Mouse (Mus musculus): ENCODE measurements around the gene B4galnt1. TPM values are rescaled to one million over a fixed set of nuclear protein-coding genes. Genes with fewer than 3 reads are reported as not detected.

The B4galnt1 gene
- total RNA-seq, 1 experiment from 2014 or later: 166 TPM

Other genes starting within 250 kb of the B4galnt1 start
- gene Ctdsp2, start 186.5 kb upstream of the B4galnt1 start, total RNA-seq (2017): 36.2 to 38.6 TPM (median 37.6 TPM) in 3 replicates
- 1.1 to 13.0 TPM (median 4.4 TPM) in 3 replicates for gene Avil, start 164.5 kb upstream of the B4galnt1 start, total RNA-seq (2017)
- gene Tsfm, start 134.4 kb upstream of the B4galnt1 start, total RNA-seq (2017): 8.5 to 14.3 TPM (median 13.9 TPM) in 3 replicates
- gene Mettl1, start 123.8 kb upstream of the B4galnt1 start, total RNA-seq (2017): 1.3 to 5.1 TPM (median 1.6 TPM) in 3 replicates
- gene Eef1akmt3, start 123.7 kb upstream of the B4galnt1 start, total RNA-seq (2017): 0.39 TPM in 1 of 3 replicates, not detected in the others
- gene Cyp27b1, start 117.0 kb upstream of the B4galnt1 start, total RNA-seq (2017): not detected in 3 replicates
- 1.6 TPM in 1 of 3 replicates, not detected in the others for gene March9, start 105.0 kb upstream of the B4galnt1 start, total RNA-seq (2017)
- 23.3 to 49.4 TPM (median 23.9 TPM) in 3 replicates for gene Cdk4, start 101.7 kb upstream of the B4galnt1 start, total RNA-seq (2017)
- 38.1 to 49.9 TPM (median 47.0 TPM) in 3 replicates for gene Tspan31, start 95.0 kb upstream of the B4galnt1 start, total RNA-seq (2017)
- 31.1 to 112 TPM (median 48.9 TPM) in 3 replicates for gene Agap2, start 89.9 kb upstream of the B4galnt1 start, total RNA-seq (2017)
- gene Os9, start 44.1 kb upstream of the B4galnt1 start, total RNA-seq (2017): 253 to 285 TPM (median 262 TPM) in 3 replicates
- 3.2 to 4.2 TPM (median 3.5 TPM) in 3 replicates for gene Slc26a10, start 15.4 kb downstream of the B4galnt1 start, total RNA-seq (2017)
- 1.9 TPM in 1 of 3 replicates, not detected in the others for gene Arhgef25, start 24.9 kb downstream of the B4galnt1 start, total RNA-seq (2017)
- 3.8 to 17.3 TPM (median 8.8 TPM) in 3 replicates for gene Dtx3, start 30.5 kb downstream of the B4galnt1 start, total RNA-seq (2017)
- 15.7 to 32.0 TPM (median 21.5 TPM) in 3 replicates for gene Pip4k2c, start 46.4 kb downstream of the B4galnt1 start, total RNA-seq (2017)
- 0.19 to 0.48 TPM in 2 of 3 replicates, not detected in the other for gene Kif5a, start 98.1 kb downstream of the B4galnt1 start, total RNA-seq (2017)
- 89.0 to 104 TPM (median 92.1 TPM) in 3 replicates for gene Dctn2, start 101.1 kb downstream of the B4galnt1 start, total RNA-seq (2017)
- gene Mbd6, start 123.8 kb downstream of the B4galnt1 start, total RNA-seq (2017): 4.2 to 15.5 TPM (median 12.1 TPM) in 3 replicates
- gene Mars, start 146.6 kb downstream of the B4galnt1 start, total RNA-seq (2017): 56.6 to 72.2 TPM (median 64.5 TPM) in 3 replicates
- 101 to 125 TPM (median 109 TPM) in 3 replicates for gene Arhgap9, start 156.7 kb downstream of the B4galnt1 start, total RNA-seq (2017)
- not detected in 3 replicates for gene Gli1, start 176.7 kb downstream of the B4galnt1 start, total RNA-seq (2017)
- gene Inhbe, start 189.2 kb downstream of the B4galnt1 start, total RNA-seq (2017): not detected in 3 replicates
- not detected in 3 replicates for gene Inhbc, start 205.2 kb downstream of the B4galnt1 start, total RNA-seq (2017)
- 32.1 to 81.2 TPM (median 33.7 TPM) in 3 replicates for gene R3hdm2, start 215.1 kb downstream of the B4galnt1 start, total RNA-seq (2017)

Data from monocyte, adult 5-6 weeks (primary cell).